Mouse (Mus musculus) heart, adult 2 months (tissue): ENCODE data around the gene Pgm2l1.

Source experiments
- CTCF ChIP-seq: fragments of 200-600 bp; IDR thresholded peaks from 2 replicates; pipeline ENCODE4 v1.8.1; 2022; ENCODE audit warnings: antibody characterized with exemption, mild to moderate bottlenecking, moderate library complexity
- EP300 ChIP-seq: fragments of 200-500 bp; IDR thresholded peaks from 2 replicates; pipeline ENCODE4 v1.6.1; 2011; ENCODE audit warnings: low read depth, low read length, control low read depth; ENCODE audit not compliant: insufficient read depth
- POLR2A ChIP-seq: fragments of 200-500 bp; IDR thresholded peaks from 2 replicates; pipeline ENCODE4 v1.6.1; 2011; ENCODE audit warnings: mild to moderate bottlenecking, low read depth, low read length, control low read depth; ENCODE audit not compliant: insufficient read depth

DNA sequence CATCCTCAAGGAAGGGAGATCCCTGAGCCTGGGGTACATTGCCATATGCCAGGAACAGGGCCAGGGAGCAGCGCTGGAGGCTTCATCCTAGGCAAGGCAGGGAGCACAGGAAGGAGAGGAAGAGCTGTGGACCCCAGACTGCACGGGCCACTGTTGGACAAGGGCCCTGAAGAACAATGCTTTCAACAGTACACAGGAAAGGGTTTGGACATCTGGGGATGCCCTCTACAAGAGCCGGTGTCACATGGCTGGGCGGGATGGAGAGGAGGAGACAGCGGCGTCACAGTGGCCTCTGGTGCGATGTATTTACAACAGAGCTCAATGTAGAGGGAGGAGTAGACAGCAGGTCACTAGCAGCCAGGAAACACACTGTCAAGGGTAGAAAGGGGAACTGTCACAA is 100.3 kb downstream of the Pgm2l1 start:
- no peak for TF ChIP-seq CTCF
- TF ChIP-seq EP300: no peak
- TF ChIP-seq POLR2A: no peak
